Mouse (Mus musculus) forebrain, embryonic 14.5 days (tissue): Measurements from ENCODE around the gene Sdr9c7. TPM values are rescaled to one million over a fixed set of nuclear protein-coding genes. Genes with fewer than 3 reads are reported as not detected.
"Not testable (repeated sequence)": the region's sequence is repeated elsewhere in the genome, so short reads cannot be mapped to it uniquely, and the experiment has no call there.

Source experiments
- ATAC-seq: fragments of 200-750 bp; cut with Nextera tagmentation; 2 replicates; pipeline ENCODE4 v1.8.0; 2017; ENCODE audit warnings: mild to moderate bottlenecking, moderate library complexity
- DNase-seq: peaks from one replicate; pipeline ENCODE4 v3.0.0-alpha.2; 2015; ENCODE audit warnings: low spot score
- H3K27ac ChIP-seq: fragments of 300-500 bp; sonication (generic); 2 replicates; pipeline ENCODE4 v1.5.1; 2014; ENCODE audit warnings: low read depth, mild to moderate bottlenecking, control low read depth, low read length, moderate library complexity
- H3K27me3 ChIP-seq: fragments of 300-500 bp; sonication (generic); replicated peaks from 2 replicates; pipeline ENCODE4 v1.6.1; 2014; ENCODE audit warnings: low read length, control low read depth, mixed read lengths; ENCODE audit not compliant: control insufficient read depth, insufficient read depth
- H3K36me3 ChIP-seq: fragments of 300-500 bp; sonication (generic); 2 replicates; pipeline ENCODE4 v1.6.1; 2014; ENCODE audit warnings: low read length, control low read depth; ENCODE audit not compliant: control insufficient read depth, insufficient read depth
- H3K4me1 ChIP-seq: fragments of 300-500 bp; sonication (generic); 2 replicates; pipeline ENCODE4 v1.6.1; 2014; ENCODE audit warnings: antibody characterized with exemption, low read length, control low read depth; ENCODE audit not compliant: control insufficient read depth, insufficient read depth
- H3K4me2 ChIP-seq: fragments of 300-500 bp; sonication (generic); 2 replicates; pipeline ENCODE4 v1.6.1; 2014; ENCODE audit warnings: mild to moderate bottlenecking, control low read depth, low read length
- H3K4me3 ChIP-seq: fragments of 300-500 bp; sonication (generic); 2 replicates; pipeline ENCODE4 v1.5.1; 2014; ENCODE audit warnings: low read depth, low read length, control low read depth
- H3K9ac ChIP-seq: fragments of 300-500 bp; sonication (generic); 2 replicates; pipeline ENCODE4 v1.6.1; 2014; ENCODE audit warnings: mild to moderate bottlenecking, low read length, control low read depth, moderate library complexity
- H3K9me3 ChIP-seq: fragments of 300-500 bp; sonication (generic); replicated peaks from 2 replicates; pipeline ENCODE4 v1.6.1; 2016; ENCODE audit warnings: low read length, control low read depth, mixed read lengths; ENCODE audit not compliant: control insufficient read depth
- WGBS: fragments of 180-500 bp; shearing (Covaris S2); extraction: QIAGEN DNeasy Blood & Tissue Kit; methylation state at CpG from one replicate; pipeline ENCODE4 v1.1.7; 2014; 5-methylcytosine and 5-hydroxymethylcytosine counted together
- polyA plus RNA-seq: library from polyadenylated mRNA; unstranded; fragments of >200 nt; fragmentation: Nextera tagmentation; extraction: Ambion mirVana; gene quantifications from 2 replicates; pipeline ENCODE4 v1.2.1, GENCODE M21; 2014

Sdr9c7 gene
- polyA plus RNA-seq, 1 experiment from 2014 or later: not detected

DNA sequence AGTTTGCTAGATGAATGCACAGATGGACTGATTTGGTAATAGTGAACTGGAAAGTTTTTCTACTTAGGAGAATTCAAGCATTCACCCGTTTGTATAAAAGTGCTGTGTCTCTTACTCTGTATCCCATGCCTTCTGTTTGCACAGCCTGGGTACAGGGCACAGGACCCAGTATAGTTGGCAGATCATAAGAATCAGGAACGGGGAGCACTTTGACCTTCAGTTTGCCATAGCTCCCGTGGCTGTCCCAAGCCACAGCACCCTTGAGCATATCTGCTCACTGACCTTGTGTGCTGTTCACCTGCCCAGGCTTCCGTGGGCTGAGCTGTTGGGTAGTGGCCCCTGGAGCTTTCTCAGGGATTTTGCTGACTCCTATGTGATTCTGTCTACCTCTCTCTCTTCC, 3.4 kb downstream of the Sdr9c7 start:
- no peaks in the 10 kb centered on the region for H3K4me1 ChIP-seq
- no peak overlapping the region for H3K27ac ChIP-seq
- H3K36me3 ChIP-seq: no peaks in the 10 kb centered on the region
- H3K4me3 ChIP-seq: no peak overlapping the region
- 84% methylated on average over 4 of the region's 4 CpGs for WGBS
- H3K4me2 ChIP-seq: no peak overlapping the region
- no peaks in the 10 kb centered on the region for H3K9me3 ChIP-seq
- no peaks in the 10 kb centered on the region for H3K27me3 ChIP-seq
- no peak for DNase-seq
- no peak overlapping the region for H3K9ac ChIP-seq
- ATAC-seq: no peak

DNA sequence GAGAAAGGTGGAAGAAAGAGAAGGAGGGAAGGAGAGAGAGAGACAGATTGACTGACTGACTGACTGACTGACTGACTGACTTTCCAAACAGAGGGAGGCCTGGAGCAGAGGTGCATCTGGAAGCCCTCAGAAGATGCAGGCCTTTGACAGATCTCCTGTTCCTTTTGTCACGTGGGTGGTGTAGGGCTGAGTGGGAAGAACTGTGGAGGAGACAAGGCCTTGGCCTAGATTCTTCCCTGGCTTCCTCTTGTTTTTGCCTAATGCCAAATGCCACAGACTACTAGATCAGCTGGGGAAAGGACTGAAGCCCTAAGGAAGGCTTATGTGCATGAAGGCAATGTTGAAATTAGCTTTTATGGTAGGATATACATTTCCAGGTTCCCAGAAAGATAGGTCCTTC, 4.8 kb downstream of the Sdr9c7 start:
- Histone ChIP-seq H3K9me3 (no peaks in the 10 kb centered on the region), H3K4me2 (no peak overlapping the region), H3K4me3 (no peak overlapping the region), H3K4me1 (no peaks in the 10 kb centered on the region), H3K27me3 (no peaks in the 10 kb centered on the region), H3K9ac (no peak overlapping the region), H3K36me3 (no peaks in the 10 kb centered on the region), H3K27ac (no peak overlapping the region)
- ATAC-seq (no peak), DNase-seq (no peak)
- WGBS: 67% methylated on average over 1 of the region's 1 CpGs

DNA sequence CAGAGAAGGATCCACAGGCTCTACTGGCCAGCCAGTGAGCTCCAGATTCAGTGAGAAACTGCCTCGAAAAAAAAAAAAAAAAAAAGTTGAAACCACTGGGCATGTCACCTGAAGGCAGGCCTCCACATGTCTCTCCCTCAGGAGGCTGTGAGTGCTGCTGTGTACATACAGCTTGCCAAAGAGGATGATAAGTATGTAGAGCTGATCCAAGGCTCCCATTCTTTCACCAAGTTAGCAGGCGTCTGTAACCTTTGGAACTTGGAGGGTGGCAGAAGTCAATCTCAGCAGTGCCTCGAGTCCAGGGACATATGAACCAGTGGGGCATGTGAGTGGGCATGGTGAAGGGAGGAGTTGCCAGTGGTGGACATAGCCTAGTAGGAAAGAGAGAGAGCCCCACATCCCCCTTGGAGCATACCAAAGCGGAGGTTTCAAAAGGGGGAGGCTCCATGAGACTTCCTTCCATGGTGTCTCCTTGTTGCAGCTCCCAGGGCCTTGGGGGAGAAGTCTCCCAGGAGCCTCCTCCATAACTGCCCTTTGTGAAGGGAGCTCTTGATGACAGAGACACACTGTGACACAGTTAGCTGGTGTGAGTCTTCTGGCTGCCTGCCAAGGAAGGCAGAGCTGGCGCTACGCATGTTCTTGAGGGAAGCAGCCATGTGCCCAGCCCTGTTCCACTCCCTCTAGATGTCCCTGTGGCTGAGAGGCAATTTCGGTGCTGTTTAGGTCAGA, 6.6 kb downstream of the Sdr9c7 start:
- H3K9me3 ChIP-seq: no peaks in the 10 kb centered on the region
- H3K4me1 ChIP-seq: no peaks in the 10 kb centered on the region
- ATAC-seq: no peak
- no peaks in the 10 kb centered on the region for H3K27me3 ChIP-seq
- H3K9ac ChIP-seq: no peak overlapping the region
- peak; percentile 60 for DNase-seq
- H3K27ac ChIP-seq: no peak overlapping the region
- no peak overlapping the region for H3K4me3 ChIP-seq
- WGBS: 66% methylated on average over 7 of the region's 7 CpGs
- no peaks in the 10 kb centered on the region for H3K36me3 ChIP-seq
- no peak overlapping the region for H3K4me2 ChIP-seq

DNA sequence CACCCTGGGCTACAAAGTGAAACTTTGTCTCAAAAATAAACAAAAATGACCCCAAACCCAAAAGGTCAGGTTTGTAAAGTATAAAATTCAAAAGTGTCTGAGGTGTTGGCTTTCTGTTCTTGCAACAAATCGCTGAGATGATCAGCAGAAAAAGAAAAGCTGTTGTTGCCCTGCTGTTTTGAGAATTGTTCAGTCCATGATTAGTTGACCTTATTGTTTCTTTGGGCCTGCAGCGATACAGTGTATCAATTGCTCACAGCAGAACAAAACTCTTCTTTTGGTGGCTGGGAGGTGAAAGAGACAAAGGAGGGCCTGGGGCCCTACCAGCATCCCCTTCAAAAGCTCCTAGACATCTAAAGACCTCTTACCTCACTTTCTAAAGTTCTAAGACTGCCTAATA, 7.8 kb downstream of the Sdr9c7 start:
- WGBS: 43% methylated on average over 2 of the region's 2 CpGs
- no peaks in the 10 kb centered on the region for H3K27me3 ChIP-seq
- no peak for ATAC-seq

DNA sequence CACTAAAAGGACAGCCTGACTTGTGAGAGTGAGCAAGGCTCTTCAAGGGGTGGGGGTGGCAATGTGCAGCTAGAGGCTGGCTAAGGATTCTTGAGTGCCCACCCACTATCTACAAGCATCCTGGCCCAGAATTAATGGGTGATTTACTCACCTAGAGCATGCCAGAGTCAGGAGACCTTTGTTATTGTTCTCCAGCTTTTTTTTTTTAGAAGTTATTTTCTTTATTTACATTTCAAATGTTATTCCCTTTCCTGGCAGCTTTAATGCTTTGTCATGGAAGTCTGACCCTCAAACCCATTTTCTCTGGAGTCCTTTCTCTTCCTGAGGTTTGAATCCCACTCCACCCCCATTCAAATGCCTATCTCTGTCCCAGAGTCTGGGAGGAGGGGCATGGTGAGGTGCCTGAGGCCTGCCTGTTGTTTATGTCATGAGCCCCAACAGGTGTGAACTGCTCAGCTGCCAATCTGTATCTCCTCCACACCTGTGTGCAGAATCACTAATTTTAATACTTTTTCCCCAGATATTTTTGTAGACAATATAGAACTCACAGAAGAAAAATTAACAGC, 9.2 kb downstream of the Sdr9c7 start:
- Histone ChIP-seq H3K9ac (no peak overlapping the region), H3K27ac (no peak overlapping the region), H3K9me3 (no peaks in the 10 kb centered on the region), H3K4me1 (no peaks in the 10 kb centered on the region), H3K36me3 (no peaks in the 10 kb centered on the region), H3K4me3 (no peak overlapping the region), H3K4me2 (no peak overlapping the region), H3K27me3 (no peaks in the 10 kb centered on the region)
- DNase-seq: no peak
- ATAC-seq: no peak

More for the DNA sequence above, 7.8 kb downstream of the Sdr9c7 start:
- no peak for DNase-seq
- Histone ChIP-seq H3K9ac (no peak overlapping the region), H3K27ac (no peak overlapping the region), H3K9me3 (no peaks in the 10 kb centered on the region), H3K4me3 (no peak overlapping the region), H3K4me1 (no peaks in the 10 kb centered on the region), H3K36me3 (no peaks in the 10 kb centered on the region), H3K4me2 (no peak overlapping the region)

DNA sequence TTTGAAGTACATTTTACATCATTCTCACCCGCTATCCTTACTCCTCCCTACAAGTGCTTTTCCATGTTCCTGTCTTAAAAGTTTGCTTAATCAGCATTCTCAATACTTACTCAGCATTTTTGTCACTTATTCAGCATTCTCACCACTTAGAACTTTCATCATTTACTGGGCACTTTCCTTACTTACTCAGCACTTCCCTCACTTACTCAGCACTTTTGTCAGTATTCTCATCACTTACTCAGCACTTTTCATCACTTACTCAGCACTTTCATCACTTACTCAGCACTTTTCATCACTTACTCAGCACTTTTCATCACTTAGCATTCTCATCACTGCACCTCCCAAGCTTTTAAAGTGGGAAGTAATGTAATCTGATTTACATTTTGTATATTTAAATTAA, 17.3 kb downstream of the Sdr9c7 start:
- Histone ChIP-seq H3K27ac (no peak overlapping the region), H3K4me3 (no peak overlapping the region), H3K9ac (no peak overlapping the region), H3K9me3 (no peaks in the 10 kb centered on the region), H3K4me2 (no peak overlapping the region), H3K36me3 (no peaks in the 10 kb centered on the region), H3K27me3 (no peaks in the 10 kb centered on the region), H3K4me1 (no peaks in the 10 kb centered on the region)
- 100% methylated on average over 1 of the region's 1 CpGs for WGBS
- ATAC-seq: no peak
- no peak for DNase-seq

DNA sequence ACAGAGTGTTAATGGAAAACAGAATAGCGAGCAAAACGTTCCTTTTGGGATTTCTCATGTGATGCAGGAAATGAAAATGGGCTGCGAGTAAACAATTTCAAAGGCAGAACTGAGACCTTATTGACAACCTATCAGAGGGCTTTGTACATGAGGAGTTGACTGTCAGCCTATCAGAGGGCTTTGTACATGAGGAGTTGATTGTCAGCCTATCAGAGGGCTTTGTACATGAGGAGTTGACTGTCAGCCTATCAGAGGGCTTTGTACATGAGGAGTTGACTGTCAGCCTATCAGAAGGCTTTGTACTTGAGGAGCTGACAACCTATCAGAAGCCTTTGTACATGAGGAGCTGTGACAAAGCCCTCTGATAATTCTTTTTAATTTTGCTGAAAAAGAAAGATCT, 18.9 kb downstream of the Sdr9c7 start:
- not testable (repeated sequence) for H3K36me3 ChIP-seq, H3K9me3 ChIP-seq, H3K27me3 ChIP-seq, H3K27ac ChIP-seq, ATAC-seq, H3K4me2 ChIP-seq, H3K9ac ChIP-seq, DNase-seq, H3K4me1 ChIP-seq, H3K4me3 ChIP-seq
- WGBS: 96% methylated on average over 3 of the region's 3 CpGs

DNA sequence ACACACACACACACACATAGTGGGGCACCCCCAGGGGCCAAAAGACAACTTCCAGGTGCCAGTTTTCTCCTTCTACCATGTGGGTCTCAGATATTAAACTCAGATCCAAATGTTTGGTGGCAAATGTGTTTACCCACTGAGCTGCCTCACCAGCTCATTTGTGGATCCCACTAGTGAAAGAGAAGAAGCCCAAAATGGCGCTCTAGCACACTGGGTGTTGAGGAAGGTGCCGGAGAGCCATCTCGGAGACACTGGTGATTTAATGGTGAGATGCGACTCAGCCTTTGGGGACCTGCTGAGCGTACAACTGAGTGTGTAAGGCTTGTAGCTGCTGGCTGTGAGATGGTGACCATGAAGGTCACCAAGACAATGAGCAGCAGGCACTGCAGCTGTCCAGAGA, 19.3 kb downstream of the Sdr9c7 start:
- Histone ChIP-seq H3K9ac (no peak overlapping the region), H3K9me3 (no peaks in the 10 kb centered on the region), H3K27me3 (no peaks in the 10 kb centered on the region), H3K27ac (no peak overlapping the region), H3K36me3 (no peaks in the 10 kb centered on the region), H3K4me2 (no peak overlapping the region), H3K4me1 (no peaks in the 10 kb centered on the region), H3K4me3 (no peak overlapping the region)
- DNase-seq: no peak
- ATAC-seq: no peak
- 94% methylated on average over 5 of the region's 5 CpGs for WGBS

DNA sequence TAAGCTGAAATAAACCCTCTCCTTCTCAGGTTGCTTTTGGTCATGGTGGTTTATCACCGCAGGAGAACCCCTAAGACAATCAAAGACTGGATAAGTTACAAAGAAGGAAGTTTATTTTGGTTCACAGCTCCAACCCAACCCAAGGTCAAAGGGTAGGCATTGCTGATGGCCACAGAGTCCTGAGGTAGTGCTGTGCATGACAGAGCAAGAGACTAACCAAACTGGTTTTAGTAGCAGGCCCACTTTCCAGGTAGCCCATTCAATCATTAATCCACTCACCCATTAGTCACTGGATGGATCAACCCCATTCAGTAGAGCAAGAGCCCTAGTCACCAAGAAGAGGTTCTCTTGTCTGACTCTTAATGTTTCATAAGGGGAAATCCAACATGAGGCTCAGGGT, 23.9 kb downstream of the Sdr9c7 start:
- Histone ChIP-seq H3K27me3 (no peaks in the 10 kb centered on the region), H3K36me3 (no peaks in the 10 kb centered on the region), H3K4me1 (no peaks in the 10 kb centered on the region), H3K9me3 (no peaks in the 10 kb centered on the region), H3K27ac (no peak overlapping the region), H3K9ac (no peak overlapping the region), H3K4me3 (no peak overlapping the region), H3K4me2 (no peak overlapping the region)
- WGBS: 88% methylated on average over 1 of the region's 1 CpGs
- no peak for ATAC-seq
- no peak for DNase-seq
